Mouse (Mus musculus) C2C12 (cell line): ENCODE results near the gene Tomt. TPM values are rescaled to one million over a fixed set of nuclear protein-coding genes. Genes with fewer than 3 reads are reported as not detected.

Experiments used
- H3K27me3 ChIP-seq: one replicate; pipeline ENCODE4 v1.6.1; 2011; ENCODE audit not compliant: control insufficient read depth, insufficient read depth, insufficient read length
- H3K36me3 ChIP-seq: one replicate; pipeline ENCODE4 v1.6.1; 2011; ENCODE audit not compliant: control insufficient read depth, insufficient read depth
- H3K4me3 ChIP-seq: one replicate; pipeline ENCODE4 v1.5.1; 2011; ENCODE audit warnings: mild to moderate bottlenecking, control low read depth; ENCODE audit not compliant: poor library complexity, insufficient read depth, severe bottlenecking
- H3K79me2 ChIP-seq: one replicate; pipeline ENCODE4 v1.6.1; 2011; ENCODE audit not compliant: control insufficient read depth, insufficient read depth
- H3K79me3 ChIP-seq: one replicate; pipeline ENCODE4 v1.6.1; 2011; ENCODE audit warnings: low read depth, control low read depth
- H3ac ChIP-seq: one replicate; pipeline ENCODE3; 2011; ENCODE audit warnings: low read depth; ENCODE audit not compliant: control insufficient read depth, insufficient read length
- CEBPB ChIP-seq: IDR thresholded peaks from one replicate; pipeline ENCODE4 v1.6.1; 2011; ENCODE audit warnings: low read depth, mild to moderate bottlenecking, control low read depth, moderate library complexity
- CTCF ChIP-seq: IDR thresholded peaks from one replicate; pipeline ENCODE4 v1.5.1; 2011; ENCODE audit not compliant: control insufficient read depth, insufficient read depth, insufficient read length
- FOSL1 ChIP-seq: IDR thresholded peaks from one replicate; pipeline ENCODE4 v1.8.0; 2011; ENCODE audit warnings: mild to moderate bottlenecking, low read length; ENCODE audit not compliant: poor library complexity, insufficient read depth, severe bottlenecking
- MAX ChIP-seq: IDR thresholded peaks from one replicate; pipeline ENCODE4 v1.6.1; 2011; ENCODE audit warnings: mild to moderate bottlenecking, control low read depth
- MYOD1 ChIP-seq: IDR thresholded peaks from one replicate; pipeline ENCODE4 v1.6.1; 2011; ENCODE audit warnings: low read depth; ENCODE audit not compliant: control insufficient read depth, insufficient read length
- MYOG ChIP-seq: IDR thresholded peaks from one replicate; pipeline ENCODE4 v1.6.1; 2011; ENCODE audit not compliant: control insufficient read depth, insufficient read length; ENCODE audit errors: extremely low read depth
- USF1 ChIP-seq: IDR thresholded peaks from one replicate; pipeline ENCODE4 v1.6.1; 2011; ENCODE audit warnings: low read depth, mild to moderate bottlenecking, control low read depth, moderate library complexity
- polyA plus RNA-seq: library from polyadenylated mRNA; unstranded; fragments of >200 nt; fragmentation: generic; extraction: Trizol; gene quantifications from one replicate; pipeline ENCODE4 v1.2.1, GENCODE M21; 2012; ENCODE audit warnings: missing spikeins

Tomt gene
- polyA plus RNA-seq, 1 experiment = 0.12 TPM

DNA sequence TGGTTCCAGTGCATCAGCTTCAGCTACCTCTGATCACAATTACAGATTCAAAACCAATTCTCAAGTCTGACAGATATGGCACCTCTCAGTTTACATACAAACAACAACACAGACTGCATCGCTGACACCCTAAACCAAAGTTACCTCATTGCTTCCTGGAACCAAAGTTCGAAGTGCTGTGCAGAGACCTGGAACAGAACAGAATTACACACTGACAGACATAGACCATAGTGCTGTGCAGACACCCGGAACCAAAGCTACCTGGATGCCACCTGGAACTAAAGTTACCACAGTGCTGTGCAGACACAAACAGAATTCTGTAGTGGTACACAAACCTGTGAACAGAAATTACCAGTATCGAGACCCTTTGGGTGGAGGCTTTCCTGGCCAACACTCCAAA is 33.6 kb upstream of the Tomt start:
- peaks cover 65% of the 10 kb centered on the region for H3K79me3 ChIP-seq
- H3K36me3 ChIP-seq = no peaks in the 10 kb centered on the region
- H3K27me3 ChIP-seq = no peaks in the 10 kb centered on the region
- no peak overlapping the region for H3K4me3 ChIP-seq
- H3ac ChIP-seq = no peak overlapping the region
- TF ChIP-seq CTCF (no peak), MYOG (no peak)
- H3K79me2 ChIP-seq = peaks cover 74% of the 10 kb centered on the region

DNA sequence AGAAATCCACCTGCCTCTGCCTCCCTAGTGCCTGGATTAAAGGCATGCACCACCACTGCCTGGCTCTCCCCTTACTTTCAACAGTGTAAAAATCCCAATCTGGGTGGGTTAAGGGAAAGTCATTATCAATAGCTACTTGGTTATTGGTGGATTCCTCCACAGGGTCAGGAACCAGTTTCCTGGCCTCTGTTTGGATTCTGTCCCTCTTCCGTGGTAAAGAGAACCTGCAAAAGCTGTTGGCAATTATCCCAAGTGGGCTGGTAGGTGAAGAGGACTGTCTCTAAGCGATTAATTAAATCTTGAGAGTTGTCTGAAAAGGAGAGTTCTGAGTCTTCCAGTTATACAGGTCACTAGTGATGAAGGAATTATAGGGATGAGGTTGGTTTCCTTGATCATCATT is 32.2 kb upstream of the Tomt start:
- no peak overlapping the region for H3ac ChIP-seq
- TF ChIP-seq MYOD1 (no peak), CTCF (no peak), MAX (no peak), FOSL1 (no peak), USF1 (no peak), CEBPB (no peak), MYOG (no peak)
- H3K27me3 ChIP-seq = no peaks in the 10 kb centered on the region
- H3K36me3 ChIP-seq = no peaks in the 10 kb centered on the region
- no peak overlapping the region for H3K4me3 ChIP-seq
- H3K79me2 ChIP-seq = peaks cover 82% of the 10 kb centered on the region
- peaks cover 69% of the 10 kb centered on the region for H3K79me3 ChIP-seq

DNA sequence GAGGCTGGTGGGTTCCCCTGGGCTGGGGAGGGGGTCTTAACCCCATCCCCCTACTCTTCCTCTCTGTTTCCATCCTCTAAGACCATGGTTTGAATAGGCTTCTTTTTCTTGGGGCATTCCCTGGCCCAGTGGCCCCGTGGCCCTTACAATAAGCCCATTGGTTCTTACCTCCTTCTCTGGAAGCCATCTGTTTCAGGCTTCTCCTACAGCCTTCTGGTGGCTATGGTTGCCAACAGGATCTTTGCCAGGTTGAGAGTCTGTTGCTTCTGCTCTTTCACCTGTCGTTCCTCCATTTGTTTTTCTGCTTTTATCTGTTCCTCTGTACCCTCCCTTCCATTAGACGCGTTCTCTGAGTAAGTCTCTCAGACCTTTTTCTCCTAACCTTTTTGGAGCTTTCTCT is 31.4 kb upstream of the Tomt start:
- no peak for TF ChIP-seq FOSL1
- TF ChIP-seq CTCF = no peak
- no peak for TF ChIP-seq CEBPB
- TF ChIP-seq USF1 = no peak
- TF ChIP-seq MAX = no peak
- no peak for TF ChIP-seq MYOG
- no peak for TF ChIP-seq MYOD1
- H3K36me3 ChIP-seq = no peaks in the 10 kb centered on the region
- H3K79me3 ChIP-seq = peaks cover 69% of the 10 kb centered on the region
- no peak overlapping the region for H3K4me3 ChIP-seq
- no peak overlapping the region for H3ac ChIP-seq
- H3K27me3 ChIP-seq = no peaks in the 10 kb centered on the region
- H3K79me2 ChIP-seq = peaks cover 82% of the 10 kb centered on the region

DNA sequence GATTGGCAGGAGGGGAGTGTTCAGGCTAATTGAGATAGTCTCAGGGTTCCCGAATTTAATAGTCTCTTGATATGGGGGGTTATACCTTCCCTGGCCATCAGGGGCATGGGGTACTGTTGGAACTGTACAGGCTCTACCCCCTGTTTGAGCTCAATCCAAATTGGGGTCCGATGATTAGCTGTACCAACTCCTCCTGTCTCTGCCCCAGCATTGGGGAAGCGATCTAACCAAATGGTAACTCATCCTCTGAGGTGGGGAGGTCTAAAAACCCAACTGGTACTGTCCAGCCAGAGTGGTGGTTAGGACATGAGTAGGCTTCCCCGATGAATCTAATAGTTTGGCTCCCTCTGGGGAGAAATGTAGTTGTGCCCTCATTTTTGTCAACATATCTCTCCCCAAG is 30.8 kb upstream of the Tomt start:
- no peak for TF ChIP-seq FOSL1
- peaks cover 68% of the 10 kb centered on the region for H3K79me3 ChIP-seq
- no peak overlapping the region for H3K4me3 ChIP-seq
- H3ac ChIP-seq = no peak overlapping the region
- H3K27me3 ChIP-seq = no peaks in the 10 kb centered on the region
- H3K36me3 ChIP-seq = no peaks in the 10 kb centered on the region
- peaks cover 78% of the 10 kb centered on the region for H3K79me2 ChIP-seq

DNA sequence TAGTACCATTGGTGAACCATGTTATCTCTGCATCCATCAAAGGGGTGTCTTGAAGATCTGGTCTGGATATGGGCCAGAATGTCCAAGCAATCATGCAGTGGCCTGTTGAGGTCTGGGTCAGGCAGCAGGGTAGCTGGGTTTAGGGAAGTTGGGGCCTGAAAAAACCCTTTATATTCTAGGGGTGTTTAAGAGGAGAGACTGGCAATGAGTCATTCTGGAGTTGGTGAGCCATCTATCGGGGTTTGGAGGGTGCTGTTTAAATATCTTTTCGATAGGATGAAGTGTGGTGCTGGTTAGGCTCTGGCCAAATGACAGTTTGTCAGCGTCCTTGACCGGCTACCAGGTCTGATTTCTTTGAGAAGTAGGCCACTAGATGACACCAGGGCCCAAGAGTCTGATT is 29.8 kb upstream of the Tomt start:
- Histone ChIP-seq H3K79me3 (peaks cover 61% of the 10 kb centered on the region), H3K36me3 (no peaks in the 10 kb centered on the region), H3K27me3 (no peaks in the 10 kb centered on the region), H3ac (no peak overlapping the region), H3K4me3 (no peak overlapping the region), H3K79me2 (peaks cover 67% of the 10 kb centered on the region)
- TF ChIP-seq MAX (no peak), FOSL1 (no peak), MYOD1 (no peak), MYOG (no peak), USF1 (no peak), CTCF (no peak), CEBPB (no peak)

DNA sequence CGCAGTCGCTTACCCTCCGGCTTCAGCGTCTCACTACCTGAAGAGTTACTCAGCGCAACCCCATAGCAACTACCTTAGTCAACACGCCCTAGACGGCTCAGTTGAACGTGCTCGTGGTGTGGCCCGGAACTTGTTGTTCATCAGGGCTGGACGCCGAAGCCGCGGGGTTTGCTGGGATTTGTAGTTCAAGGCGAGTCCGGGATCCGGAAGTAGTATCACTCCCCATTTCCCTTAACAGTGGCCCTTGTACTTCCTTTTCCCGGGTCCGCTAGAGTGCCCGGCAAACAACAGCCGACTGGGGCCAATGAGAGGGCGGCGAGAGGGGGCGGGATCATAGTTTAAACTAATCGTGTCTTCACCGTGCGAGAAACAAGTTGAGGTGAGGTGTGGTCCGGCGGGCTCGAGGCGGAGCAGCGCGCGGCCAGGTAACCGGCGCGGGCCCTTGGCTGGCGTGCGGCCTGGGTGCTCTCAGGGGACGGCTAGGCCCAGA is 27.6 kb upstream of the Tomt start, which contains the start of the genes Lrrc51 and Numa1:
Lrrc51 (minus strand) TSS at position 145 of the 490 bp plus-strand sequence.
Numa1 (plus strand) TSS at position 361 of the 490 bp plus-strand sequence.
- Histone ChIP-seq H3K79me2 (peaks cover 48% of the 10 kb centered on the region), H3ac (peak within 1 kb of the TSS; percentile 82), H3K4me3 (peak within 1 kb of the TSS; percentile 69), H3K27me3 (no peaks in the 10 kb centered on the region), H3K79me3 (peaks cover 46% of the 10 kb centered on the region), H3K36me3 (no peaks in the 10 kb centered on the region)
- peak; percentile 79 for TF ChIP-seq MAX
- TF ChIP-seq USF1 = no peak
